Mouse (Mus musculus): ENCODE data around the gene Slc35a5. TPM values are rescaled to one million over a fixed set of nuclear protein-coding genes. Genes with fewer than 3 reads are reported as not detected.

Gene Slc35a5
- total RNA-seq, 2 experiments from 2014 or later = 29.6 to 39.0 TPM

DNA sequence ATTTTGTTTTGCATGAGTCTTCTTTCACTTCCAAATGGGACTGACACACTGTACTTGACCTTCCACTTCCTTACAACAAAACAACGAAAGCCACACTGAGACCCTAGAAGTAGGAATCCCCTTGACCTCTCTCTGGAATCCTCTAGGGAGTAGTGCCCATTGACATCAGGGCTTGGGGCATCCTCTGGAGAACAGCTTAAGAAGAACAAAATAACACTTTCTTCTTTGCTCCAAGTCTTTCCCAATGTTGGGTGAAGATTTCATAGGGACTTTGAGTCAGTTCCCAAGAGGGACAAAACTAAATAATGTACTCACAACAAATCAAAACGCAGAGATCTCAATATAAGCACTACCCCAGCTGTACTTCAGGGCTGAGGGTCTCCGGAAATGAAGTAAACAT is 39.7 kb downstream of the Slc35a5 start:
- DNase-seq = no peak

DNA sequence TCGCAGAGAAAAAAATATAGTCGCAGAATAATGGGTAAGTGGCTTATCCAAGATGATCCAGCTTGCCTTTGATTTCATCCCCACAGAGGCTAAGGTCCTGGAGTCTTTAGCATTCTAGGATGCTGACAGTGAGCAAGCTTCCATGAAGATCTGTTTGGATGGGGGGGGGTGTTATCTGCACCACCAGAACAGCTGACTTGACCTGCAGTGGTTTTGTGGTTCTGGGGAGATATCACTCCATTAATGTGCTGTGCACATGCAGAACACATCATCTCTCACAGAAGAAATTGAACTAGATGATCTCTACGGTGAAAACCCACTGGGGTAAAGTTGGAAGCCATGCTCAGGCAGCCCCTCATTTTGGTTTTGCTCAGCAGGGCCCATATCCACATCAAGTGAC is 41.3 kb downstream of the Slc35a5 start:
- no peak for DNase-seq

DNA sequence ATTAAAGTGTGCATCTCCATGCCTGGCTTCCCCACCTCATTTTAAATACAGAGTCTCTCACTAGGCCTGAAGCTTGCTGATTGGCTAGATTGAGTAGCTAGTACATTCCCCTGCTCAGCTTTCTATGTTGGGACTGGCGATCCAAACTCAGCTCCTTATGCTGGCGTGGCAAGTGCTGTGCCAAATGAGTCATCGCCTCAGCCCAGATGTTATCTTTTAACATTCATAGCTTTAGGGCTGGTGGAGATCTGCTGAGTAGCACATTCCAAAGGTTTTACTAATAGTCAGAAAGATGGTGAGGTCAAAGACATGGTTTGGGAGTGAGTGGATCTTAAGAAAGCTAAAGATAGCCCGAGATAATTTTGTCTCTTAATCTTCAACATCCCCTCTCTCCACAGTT is 48.0 kb downstream of the Slc35a5 start:
- DNase-seq = peak; percentile 70 to 77

DNA sequence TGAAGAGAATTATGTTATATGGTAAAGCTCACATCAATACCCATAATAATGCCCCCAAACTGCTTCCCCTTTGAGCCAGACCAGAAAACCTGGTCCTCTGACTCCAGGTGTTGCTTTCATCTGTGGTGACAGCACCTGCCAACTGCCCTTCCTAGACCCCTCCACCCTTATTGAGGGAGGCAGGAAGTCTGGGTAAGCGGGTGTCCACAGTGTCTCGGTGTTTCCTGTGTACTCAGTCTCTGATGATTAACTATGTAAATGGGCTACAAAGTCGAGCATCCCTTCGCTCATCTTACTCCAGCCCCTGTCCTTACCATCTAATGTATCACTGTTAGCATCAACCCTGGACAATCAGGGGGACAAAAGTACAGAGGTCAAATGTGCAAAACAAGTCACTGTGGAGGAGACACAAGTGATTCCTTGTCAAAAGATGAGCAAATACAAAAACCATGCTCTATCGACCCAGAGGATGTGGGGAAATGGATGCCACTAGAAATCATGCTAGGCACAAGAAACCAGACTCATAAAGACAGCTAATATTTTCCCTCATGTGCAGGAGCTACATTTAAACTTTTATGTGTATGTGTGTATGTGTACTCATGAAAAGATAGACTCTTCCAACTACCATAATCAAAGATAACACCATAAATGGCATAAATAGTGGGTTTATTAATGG is 50.2 kb downstream of the Slc35a5 start:
- DNase-seq = no peak

DNA sequence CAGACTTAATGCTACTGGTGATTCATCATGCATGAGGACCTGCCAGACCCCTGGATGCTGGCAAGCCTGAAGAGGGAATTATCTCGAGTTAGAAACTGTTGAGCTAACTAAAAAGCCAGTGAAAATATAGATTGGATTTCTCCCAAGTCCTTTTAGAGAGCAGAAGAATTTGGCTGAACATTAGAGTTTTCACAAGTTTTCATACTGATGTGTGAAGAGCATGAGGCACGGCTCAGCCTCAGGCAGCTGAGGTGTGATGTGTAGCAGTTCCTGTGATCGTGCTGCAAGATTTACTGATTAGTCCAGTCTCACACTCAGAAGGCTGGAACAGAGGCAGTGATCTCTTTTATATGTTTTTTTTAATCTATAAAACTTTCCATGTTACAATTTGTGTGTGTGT is 53.5 kb downstream of the Slc35a5 start:
- DNase-seq = no peak

DNA sequence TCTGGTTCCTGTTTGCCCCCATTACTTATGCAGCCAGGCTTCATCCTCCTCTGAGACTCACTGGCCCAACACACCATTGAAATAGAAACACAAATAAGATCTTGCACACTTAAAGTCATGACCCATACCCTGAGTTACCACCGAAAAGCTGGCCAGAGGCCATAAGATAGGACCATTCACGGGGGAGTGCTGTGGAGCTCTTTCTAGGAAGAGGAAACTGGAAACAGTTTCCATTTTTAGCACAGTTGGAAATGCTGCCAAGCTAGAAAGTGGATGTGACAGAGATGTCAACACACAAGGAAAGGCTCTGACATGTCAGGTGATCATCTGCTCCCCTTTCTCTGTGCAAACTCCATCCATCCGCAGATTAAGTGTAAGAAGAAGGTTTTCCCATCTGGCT is 57.6 kb downstream of the Slc35a5 start:
- no peak for DNase-seq

DNA sequence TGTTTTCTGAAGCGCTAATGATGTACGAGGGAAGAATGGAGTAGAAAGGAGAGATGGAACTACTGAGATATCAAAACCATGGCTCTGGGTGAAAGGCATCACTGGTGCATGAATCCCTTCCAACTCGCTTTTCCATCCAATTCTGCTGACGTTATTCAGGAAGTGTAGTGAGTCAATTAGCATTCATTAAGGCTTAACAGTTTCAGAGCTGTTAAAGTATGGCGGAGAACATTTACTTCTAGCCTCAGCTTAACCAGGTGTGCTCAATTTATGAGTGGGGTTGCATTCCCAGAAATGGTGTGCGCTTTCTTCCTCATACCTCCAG is 59.7 kb downstream of the Slc35a5 start:
- DNase-seq = no peak

DNA sequence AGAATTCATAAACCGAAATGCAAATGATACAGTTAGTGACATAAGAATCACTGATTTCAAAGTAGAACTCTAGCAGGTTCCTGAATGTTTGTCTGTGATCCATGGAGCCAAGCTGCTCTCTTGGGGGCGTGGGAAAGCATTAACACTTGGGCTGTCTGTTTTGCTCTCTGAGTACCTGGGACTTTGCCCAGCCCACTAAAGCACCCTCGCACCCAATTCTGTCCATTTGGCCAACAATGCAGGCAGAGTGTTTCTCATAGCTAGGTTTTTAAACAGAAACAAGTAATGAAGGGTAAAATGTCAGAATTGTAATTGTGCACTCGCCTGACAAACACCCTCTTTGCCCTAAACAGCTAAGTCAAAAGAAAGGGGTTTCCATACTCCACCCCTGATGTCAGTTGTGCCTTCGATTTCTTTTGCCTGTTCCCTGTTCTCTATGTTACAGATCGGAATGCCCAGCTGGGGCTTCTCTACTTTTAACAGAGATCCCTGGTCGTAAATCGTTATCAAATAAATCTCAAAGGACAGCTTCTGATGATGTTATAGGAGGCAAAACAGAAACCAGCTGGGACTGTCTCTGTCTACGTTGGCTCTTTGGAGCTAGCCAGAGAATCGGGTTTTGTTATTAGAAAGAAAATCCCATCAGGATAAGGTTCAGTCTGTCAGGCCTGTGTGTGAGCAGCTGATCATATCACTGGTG is 60.2 kb downstream of the Slc35a5 start:
- DNase-seq = no peak

DNA sequence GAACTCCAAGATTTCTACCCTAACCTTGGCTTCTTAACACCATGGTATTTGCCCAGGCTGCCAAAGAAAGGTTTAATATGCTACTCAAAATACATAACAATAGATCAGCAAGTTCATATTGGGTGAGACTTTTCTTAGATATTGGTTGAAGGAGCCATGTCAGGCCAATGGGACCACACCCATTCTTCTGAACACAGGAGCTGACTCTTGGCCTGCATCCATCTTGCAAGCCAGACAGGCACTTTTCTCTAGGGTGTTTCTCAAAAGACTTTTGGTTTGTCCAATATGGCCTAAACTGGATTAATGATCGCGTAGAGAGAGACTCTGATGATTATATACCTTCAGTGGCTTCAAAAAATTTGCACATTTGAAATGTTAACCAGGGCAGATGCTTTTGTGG is 61.0 kb downstream of the Slc35a5 start:
- DNase-seq = no peak

DNA sequence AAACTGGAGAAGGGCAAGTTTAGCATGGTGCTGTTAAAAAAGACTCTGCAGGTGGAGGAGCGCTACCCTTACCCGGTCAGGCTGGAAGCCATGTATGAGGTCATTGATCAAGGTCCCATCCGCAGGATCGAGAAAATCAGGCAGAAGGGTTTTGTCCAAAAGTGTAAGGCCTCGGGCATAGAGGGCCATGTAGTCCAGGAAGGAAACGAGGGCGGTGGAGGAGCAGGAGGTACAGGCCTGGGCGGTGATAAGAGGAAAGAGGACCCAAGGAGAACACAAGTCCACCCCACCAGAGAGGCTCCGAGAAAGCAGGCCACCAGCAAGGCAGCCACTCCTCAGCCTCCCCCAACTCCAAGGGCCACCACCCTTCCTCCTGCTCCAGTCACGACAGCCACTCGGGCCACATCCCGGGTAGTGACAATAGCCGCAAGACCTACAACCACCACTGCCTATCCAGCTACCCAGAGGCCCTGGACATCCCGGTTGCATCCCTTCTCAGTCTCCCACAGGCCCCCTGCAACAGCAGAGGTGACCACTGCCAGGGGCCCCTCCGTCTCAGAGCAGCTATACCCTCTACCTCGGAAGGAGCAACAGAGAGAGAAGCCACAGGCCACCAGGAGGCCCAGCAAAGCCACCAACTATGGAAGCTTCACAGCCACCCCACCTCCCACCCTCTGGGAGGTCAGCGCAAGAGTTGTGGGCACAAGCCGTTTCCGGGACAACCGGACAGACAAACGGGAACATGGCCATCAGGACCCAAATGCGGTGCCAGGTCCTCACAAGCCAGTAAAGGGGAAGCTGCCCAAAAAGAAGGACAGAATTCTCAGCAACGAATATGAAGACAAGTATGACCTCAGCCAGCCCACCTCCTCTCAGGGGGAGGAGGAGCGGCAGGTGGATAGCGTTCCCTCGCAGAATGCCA is 62.7 kb downstream of the Slc35a5 start:
- DNase-seq = no peak

DNA sequence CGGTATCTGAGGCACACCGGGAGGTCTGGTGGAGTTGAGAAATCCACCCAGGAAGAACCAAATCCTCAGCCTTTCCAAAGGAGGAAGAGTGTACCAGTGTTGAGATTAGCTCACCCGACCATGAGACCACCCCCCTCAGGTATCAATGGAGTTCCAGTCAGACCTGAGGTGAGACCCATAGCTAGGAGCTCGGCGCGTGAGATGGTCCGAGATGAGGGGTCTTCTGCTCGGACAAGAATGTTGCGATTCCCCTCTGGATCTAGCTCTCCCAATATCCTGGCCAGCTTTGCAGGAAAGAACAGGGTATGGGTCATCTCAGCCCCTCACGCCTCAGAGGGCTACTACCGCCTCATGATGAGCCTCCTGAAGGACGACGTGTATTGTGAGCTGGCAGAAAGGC is 63.5 kb downstream of the Slc35a5 start:
- DNase-seq = no peak

DNA sequence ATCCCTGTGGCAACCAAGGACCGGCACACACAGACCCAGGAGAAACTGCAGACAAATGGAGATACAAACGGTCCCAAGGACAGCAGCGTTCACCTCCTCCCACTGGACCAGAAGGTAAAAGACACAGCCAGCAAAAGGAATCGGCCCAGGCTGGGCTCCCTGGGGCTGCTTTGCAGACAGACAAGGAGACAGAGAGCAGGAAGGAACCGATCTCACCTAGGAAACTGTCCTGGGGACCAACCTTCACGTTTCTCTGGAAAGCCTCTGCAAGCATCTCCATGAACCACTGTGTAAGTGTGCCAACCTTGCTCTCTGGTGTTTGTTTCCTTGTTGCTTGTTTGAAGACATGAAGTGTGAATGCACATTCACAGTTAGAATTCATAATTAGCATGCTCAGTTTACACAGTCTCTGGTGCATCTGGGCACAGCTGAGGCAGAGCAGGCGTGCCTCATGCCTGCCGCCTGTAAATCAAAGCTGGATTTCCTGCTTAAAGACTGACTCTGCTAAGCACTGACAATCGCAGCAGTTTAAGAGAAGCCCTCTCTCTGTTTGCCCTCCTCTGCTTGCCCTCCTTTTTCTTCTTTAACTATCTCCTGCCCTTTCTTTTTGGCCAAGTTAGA is 64.3 kb downstream of the Slc35a5 start:
- DNase-seq = peak in 1 of 2 experiments; percentile 23

DNA sequence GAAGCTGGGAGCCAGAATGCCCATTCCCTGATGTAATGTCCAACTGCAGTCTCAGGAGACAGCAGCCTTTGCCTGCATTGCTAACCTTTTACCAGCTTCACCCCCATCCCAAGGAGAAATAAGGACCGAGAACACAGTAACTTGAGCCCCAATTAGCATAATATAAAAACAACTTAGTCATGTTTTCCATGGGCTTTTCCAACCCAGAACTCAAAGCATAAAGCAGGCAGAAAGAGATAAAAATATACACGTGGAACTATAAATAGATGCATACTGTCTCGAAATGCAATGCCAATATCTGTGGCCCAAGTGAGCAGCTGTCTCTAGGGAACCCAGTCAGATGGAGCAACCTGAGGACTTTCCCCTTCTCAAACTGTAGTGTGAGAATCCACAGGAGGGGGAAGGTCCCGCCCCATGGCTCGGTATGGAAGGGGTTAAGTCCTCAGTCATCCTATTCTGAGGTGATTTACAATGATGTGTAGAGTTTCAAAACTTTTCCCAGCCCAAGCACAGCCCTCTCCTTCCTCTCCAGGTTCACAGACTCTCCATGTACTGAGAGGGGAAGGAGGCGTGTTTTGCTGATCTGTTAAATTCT is 65.3 kb downstream of the Slc35a5 start, which contains the start of gene Ccdc80:
Gene Ccdc80 (plus strand): TSS at position 266 of the 595 bp plus-strand sequence.
- peak in 1 of 2 experiments; percentile 33 for DNase-seq

DNA sequence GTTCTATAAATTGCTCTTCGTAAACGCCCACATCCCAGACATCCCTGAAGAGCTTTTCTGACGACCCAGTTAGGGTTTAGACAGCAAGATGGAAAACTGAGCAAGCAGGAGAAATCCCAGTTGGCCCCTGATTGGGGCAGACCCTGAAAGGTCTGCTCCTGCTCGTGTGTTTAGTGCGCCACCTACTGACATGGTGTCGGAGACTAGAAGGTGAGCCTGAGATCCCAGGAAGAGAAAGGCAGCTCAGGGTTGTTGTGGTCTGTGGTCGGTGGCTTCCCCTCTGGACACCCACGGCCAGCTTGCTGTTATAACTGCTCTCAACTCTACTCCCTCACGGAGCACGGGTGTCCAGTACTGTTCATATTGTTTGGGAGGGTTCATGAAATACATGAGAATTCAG is 68.5 kb downstream of the Slc35a5 start:
- peak; percentile 71 to 75 for DNase-seq

Other genes with a start within 250 kb of the Slc35a5 start
- gene Cd200r3, start 215.0 kb downstream of the Slc35a5 start, total RNA-seq (2021) = not detected
- 10 to 100 TPM; 29.7 to 77.4 TPM for gene Ccdc80, start 65.3 kb downstream of the Slc35a5 start, total RNA-seq (2021)
- gene Atg3, start 79 bp upstream of the Slc35a5 start, total RNA-seq (2021) = 10 to 100 TPM; 53.2 to 62.6 TPM
- under 1 TPM; 0.30 TPM for gene Btla, start 65.6 kb upstream of the Slc35a5 start, total RNA-seq (2021)

All from adrenal gland, postnatal 36 days (tissue).